Mouse (Mus musculus) right cerebral cortex, postnatal 14 days (tissue): ENCODE results near the gene Adamts16.

ENCODE experiments used
- DNase-seq: peaks from one replicate; pipeline ENCODE4 v3.0.0; 2022

Adamts16 gene

DNA sequence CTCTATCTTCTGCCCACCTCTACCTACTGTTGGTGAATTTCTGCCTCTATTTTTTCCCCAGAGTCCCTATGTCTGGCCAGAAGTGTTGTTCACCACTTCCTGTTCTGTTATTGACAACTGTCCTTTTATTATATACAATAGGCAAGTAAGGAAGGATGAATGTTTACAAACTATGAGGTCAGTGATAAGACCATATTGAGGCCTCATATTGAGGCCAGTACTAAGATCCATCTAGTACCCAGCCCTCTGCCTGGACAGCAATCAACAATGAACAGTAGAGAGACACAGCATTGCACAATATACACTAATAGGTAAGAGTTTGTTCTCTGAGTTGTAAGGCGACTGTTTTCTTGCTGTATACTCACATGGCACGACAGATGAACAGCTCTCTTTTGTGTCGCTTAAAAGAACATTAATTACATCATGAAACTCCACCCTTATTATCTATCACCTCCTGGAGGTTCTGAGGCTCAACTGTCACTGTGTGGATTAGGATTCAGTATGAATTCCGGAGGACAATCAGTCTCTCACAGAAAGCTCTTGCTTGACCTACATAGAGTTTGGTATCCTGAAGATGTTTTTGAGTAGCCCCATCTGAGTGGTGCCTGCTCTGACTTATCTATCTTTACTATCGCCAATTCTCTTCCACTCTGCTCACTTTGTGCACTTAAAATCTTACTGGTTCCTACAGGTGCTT is 134.3 kb downstream of the Adamts16 start:
- no peak for DNase-seq

DNA sequence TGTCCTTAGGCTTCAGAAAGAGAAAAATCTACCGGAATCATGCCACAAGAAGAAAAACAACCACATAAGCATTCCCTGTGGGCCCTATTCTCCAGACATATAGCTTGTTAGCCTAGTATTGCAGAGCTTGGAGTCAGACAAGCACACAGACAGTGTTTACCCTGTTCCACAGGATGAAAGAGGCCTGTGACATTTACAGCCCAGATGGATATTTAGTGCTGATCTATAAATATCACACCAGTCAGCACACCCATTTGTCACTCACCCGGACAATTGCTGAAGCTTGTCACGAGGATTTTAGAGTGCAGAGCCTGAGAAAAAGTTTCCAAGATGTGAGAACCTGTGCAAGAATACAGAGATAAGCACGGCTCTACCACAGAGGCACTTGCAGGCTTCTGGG is 138.7 kb downstream of the Adamts16 start:
- DNase-seq = no peak

DNA sequence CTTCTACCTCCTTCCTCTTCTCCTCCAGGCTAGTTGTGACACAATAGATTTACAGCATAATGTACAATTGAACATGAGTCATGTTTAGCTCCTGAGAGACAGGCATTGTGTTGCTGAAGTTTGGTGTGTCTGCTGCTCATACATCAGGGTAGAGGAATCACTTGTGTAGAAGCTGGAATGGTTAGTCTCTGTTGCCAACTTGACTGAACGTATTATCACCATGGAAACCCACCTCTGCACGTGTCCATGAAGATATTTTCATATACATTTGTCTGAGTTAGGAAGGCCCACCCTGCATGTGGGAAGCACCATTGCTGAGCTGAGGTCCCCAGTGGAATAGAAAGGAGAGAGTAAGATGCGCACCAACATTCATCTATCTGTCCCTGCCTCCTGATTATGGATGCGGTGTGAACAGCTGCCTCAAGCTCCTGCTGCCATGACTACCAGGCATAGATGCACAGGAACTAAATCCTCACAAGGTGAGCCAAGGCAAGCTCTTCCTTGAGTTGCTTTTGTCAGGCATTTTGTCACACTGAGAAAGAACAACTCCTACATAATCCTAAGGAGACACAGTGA is 142.7 kb downstream of the Adamts16 start:
- no peak for DNase-seq

DNA sequence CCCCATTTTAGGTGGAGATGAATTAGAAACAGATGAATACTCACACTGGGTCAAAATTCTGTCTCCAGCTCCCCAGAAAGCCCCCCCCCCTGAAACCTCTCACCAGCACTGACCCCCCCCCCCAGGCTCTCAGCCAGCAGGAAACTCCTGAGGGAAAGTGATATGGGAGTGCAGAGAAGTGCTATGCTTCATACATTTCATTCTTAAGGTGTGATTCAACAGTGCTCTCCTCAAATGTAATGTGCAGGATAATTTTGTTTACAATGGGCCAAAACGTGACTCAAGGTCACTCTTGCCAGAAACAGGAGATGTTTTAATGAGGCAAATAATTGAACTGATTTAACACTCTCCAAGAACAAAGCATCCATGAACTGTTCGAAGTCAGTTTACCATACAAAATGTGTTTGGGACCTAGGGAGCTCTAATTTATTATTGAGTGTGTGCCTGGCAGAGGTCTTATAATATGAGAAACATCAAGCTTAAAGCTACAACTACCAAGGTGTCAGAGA is 152.1 kb downstream of the Adamts16 start:
- no peak for DNase-seq

DNA sequence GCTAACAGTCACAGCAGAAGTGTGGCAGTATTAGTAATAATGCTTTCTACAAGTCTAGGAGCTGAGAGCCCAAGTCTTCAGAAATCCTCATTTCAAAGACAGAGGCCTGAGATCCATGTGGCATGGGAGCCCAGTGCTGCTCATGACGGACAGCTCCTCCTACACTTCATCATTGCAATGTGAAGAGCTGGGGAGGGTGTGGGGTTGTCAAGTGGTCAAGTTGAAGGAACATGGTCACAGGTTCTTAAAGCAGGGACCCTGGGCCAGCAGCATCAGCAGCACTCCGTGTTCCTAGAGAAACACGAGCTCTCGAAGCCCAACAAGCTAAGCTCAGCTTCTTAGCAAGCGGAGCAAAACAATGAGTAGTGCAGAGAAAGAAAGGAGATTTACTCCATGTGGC is 155.8 kb downstream of the Adamts16 start:
- no peak for DNase-seq

DNA sequence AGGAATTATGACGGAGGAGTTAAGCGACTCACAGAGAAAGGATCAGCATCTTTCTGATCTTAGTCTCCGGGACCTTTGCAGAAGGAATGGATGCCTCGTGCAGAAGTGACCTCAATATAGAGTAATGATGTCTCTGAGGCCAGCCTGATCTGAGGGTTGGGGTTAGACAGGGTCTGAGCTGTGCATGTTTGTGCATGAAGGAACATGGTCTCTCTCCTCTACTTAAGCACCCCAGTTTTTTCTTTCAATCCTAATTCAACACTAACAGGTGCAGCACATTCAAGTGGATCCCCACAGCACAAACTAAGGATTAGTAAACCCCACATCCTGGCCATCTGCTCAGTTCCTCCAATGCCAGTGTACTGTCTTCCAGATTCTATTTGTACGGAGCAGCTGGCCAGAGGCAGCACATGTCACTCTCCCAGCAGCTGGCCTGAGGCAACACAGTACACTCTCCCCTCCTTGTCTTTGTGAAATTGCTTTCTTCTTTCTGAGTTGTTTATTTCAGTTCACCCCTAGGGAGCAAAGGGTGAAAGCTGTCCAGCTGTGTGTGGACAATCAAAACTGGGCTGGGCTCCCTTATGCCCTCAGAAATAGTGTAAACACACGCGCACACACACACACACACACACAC is 156.5 kb downstream of the Adamts16 start:
- DNase-seq = no peak

DNA sequence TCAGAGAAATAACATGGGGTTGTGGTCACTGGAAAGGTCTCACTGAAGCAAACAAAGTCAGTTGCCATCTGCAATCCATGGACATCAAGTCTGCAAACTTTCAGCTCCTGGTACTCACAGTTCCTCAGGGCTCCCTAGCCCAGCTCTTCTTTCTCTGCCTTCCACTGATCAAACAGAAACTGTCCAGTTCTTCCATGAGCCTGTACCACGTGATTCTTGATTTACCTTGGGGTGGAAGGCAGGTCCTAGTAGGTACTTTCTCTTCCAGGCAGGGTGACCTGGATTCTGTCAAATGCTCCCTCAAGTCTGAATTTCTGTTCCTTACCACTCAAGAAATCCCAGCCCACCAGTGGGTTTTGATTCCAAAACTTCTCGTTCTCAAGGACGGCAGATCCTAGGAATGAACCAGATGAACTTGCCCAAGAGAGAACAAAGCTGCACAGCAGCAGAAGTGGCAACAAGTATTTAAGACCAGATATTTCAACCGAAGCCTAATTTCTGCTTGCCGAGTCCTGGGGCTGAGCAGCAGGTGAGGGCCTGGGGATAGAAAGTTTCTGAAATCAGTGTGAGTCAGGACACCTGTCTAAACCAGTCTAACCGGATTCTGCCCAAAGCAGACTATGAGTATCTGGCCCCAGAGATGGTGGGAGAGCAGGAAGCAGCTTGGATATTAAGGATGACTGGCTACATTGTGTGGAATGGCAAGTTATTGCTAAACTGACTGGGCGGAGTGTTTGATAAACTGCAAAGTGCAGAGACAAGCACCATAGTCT is 160.0 kb downstream of the Adamts16 start:
- DNase-seq = no peak

DNA sequence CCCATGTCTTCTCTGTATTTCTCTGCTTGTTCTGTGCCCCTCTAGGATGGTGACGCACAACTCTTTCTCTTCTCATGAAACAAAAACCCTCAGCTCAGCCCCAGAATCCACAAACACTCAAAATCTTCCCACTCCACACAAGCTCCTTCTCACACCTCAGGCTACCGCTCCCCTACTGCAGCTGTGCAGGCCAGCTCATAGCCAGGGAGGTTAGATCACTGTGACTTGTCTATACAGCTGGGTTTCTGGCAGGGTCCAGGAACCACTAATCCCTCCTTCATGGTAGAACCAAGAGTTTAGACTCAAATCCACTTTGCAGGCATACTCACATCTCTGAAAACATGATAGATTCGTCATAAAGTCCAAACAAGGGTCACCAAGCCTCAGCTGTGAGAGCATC is 161.3 kb downstream of the Adamts16 start:
- DNase-seq = no peak
